Mouse (Mus musculus) ES-E14 (cell line): ENCODE results near the gene 1700011L22Rik.

Experiments
- MAFK ChIP-seq: IDR thresholded peaks from 2 replicates; pipeline ENCODE4 v1.6.1; 2014; ENCODE audit warnings: mild to moderate bottlenecking, low read depth, low read length, inconsistent platforms; ENCODE audit not compliant: insufficient read depth
- ZNF384 ChIP-seq: IDR thresholded peaks from 2 replicates; pipeline ENCODE4 v1.6.1; 2012; ENCODE audit warnings: low read depth, low read length, inconsistent platforms

GRCm38 (mm10) chr8:79268921-79269320 lies 20.6 kb upstream of the 1700011L22Rik start:
- TF ChIP-seq MAFK (no peak), ZNF384 (no peak)
